Mouse (Mus musculus) adipose tissue, adult 10 weeks (tissue): ENCODE results near the gene Ppm1b. TPM values are rescaled to one million over a fixed set of nuclear protein-coding genes. Genes with fewer than 3 reads are reported as not detected.

Source experiments
- polyA plus RNA-seq: library from polyadenylated mRNA; stranded (reverse); fragments of 350-450 nt; fragmentation: Illumina TruSeq; extraction: RNeasy Lipid Tissue Mini Kit (QIAGEN cat#74804); gene quantifications from one replicate; pipeline ENCODE4 v1.2.3, GENCODE M21; 2014; ENCODE audit warnings: low read depth, low replicate concordance

The Ppm1b gene
- polyA plus RNA-seq: 64.4 TPM

DNA sequence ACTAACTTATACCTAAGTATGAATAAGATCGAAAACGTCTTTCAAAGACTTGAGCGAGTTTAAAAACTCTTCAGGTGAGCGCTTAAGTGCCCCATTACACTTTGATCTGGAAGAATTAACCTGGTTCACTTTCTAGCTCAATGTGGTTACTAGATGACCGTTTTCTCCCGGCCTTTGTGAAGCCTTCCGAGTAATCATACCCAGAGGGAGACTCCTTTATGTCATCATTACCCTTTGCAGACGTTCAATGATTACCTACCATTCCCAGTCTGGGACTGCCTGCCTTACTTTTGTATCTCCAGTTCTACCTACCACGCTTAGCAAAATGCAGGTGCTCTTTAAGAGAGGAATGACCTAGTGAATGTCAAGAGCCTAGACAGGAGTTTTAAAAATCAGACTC, at the start of gene Ppm1b:
Gene Ppm1b (plus strand): TSS at position 301 of the 400 bp plus-strand sequence.

DNA sequence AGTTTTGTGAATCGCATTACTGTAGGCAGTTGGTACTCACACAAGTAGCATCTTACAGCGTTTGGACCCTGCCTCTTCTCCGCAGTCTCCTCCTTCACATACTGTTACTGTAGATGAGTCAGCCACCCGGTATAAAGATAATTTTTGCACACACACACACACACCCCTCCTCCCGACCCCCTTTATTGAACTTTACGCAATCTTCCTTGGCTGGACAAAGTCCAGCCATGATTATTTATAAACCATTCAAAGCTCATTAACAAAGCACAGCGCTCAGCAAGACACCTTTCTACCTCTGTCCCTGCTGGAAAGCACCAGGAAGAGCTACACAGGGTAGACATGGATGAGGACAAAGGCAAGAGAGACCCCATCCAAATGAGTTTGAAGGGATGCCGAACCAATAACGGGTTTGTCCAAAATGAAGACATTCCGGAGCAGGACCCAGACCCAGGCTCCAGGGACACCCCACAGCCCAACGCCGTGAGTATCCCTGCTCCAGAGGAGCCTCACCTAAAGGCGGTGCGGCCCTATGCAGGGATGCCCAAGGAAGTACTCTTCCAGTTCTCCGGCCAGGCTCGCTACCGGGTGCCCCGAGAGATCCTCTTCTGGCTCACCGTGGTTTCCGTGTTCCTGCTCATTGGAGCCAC, 71.7 kb downstream of the Ppm1b start, which contains the start of gene Slc3a1:
Gene Slc3a1 (plus strand): TSS at position 284 of the 647 bp plus-strand sequence.

Other genes starting within 250 kb of the Ppm1b start
- gene Lrpprc, start 166.0 kb upstream of the Ppm1b start, polyA plus RNA-seq: 17.4 TPM
- gene Slc3a1, start 71.6 kb downstream of the Ppm1b start, polyA plus RNA-seq: 0.81 TPM
- gene Prepl, start 133.5 kb downstream of the Ppm1b start, polyA plus RNA-seq: 30.7 TPM
- gene Camkmt, start 133.8 kb downstream of the Ppm1b start, polyA plus RNA-seq: 6.0 TPM